Mouse (Mus musculus) C2C12 (cell line): ENCODE results near the gene Pygl. TPM values are rescaled to one million over a fixed set of nuclear protein-coding genes. Genes with fewer than 3 reads are reported as not detected.

Source experiments
- H3K27me3 ChIP-seq: one replicate; pipeline ENCODE4 v1.6.1; 2011; ENCODE audit not compliant: control insufficient read depth, insufficient read depth, insufficient read length
- H3K36me3 ChIP-seq: one replicate; pipeline ENCODE4 v1.6.1; 2011; ENCODE audit not compliant: control insufficient read depth, insufficient read depth
- H3K4me3 ChIP-seq: one replicate; pipeline ENCODE4 v1.5.1; 2011; ENCODE audit warnings: mild to moderate bottlenecking, control low read depth; ENCODE audit not compliant: poor library complexity, insufficient read depth, severe bottlenecking
- H3K79me2 ChIP-seq: one replicate; pipeline ENCODE4 v1.6.1; 2011; ENCODE audit not compliant: control insufficient read depth, insufficient read depth
- H3K79me3 ChIP-seq: one replicate; pipeline ENCODE4 v1.6.1; 2011; ENCODE audit warnings: low read depth, control low read depth
- H3ac ChIP-seq: one replicate; pipeline ENCODE3; 2011; ENCODE audit warnings: low read depth; ENCODE audit not compliant: control insufficient read depth, insufficient read length
- CEBPB ChIP-seq: IDR thresholded peaks from one replicate; pipeline ENCODE4 v1.6.1; 2011; ENCODE audit warnings: low read depth, mild to moderate bottlenecking, control low read depth, moderate library complexity
- CTCF ChIP-seq: IDR thresholded peaks from one replicate; pipeline ENCODE4 v1.5.1; 2011; ENCODE audit not compliant: control insufficient read depth, insufficient read depth, insufficient read length
- FOSL1 ChIP-seq: IDR thresholded peaks from one replicate; pipeline ENCODE4 v1.8.0; 2011; ENCODE audit warnings: mild to moderate bottlenecking, low read length; ENCODE audit not compliant: poor library complexity, insufficient read depth, severe bottlenecking
- MAX ChIP-seq: IDR thresholded peaks from one replicate; pipeline ENCODE4 v1.6.1; 2011; ENCODE audit warnings: mild to moderate bottlenecking, control low read depth
- MYOD1 ChIP-seq: IDR thresholded peaks from one replicate; pipeline ENCODE4 v1.6.1; 2011; ENCODE audit warnings: low read depth; ENCODE audit not compliant: control insufficient read depth, insufficient read length
- MYOG ChIP-seq: IDR thresholded peaks from one replicate; pipeline ENCODE4 v1.6.1; 2011; ENCODE audit not compliant: control insufficient read depth, insufficient read length; ENCODE audit errors: extremely low read depth
- USF1 ChIP-seq: IDR thresholded peaks from one replicate; pipeline ENCODE4 v1.6.1; 2011; ENCODE audit warnings: low read depth, mild to moderate bottlenecking, control low read depth, moderate library complexity
- polyA plus RNA-seq: library from polyadenylated mRNA; unstranded; fragments of >200 nt; fragmentation: generic; extraction: Trizol; gene quantifications from one replicate; pipeline ENCODE4 v1.2.1, GENCODE M21; 2012; ENCODE audit warnings: missing spikeins

Gene Pygl
- polyA plus RNA-seq, 1 experiment: not detected

GRCm38 (mm10) chr12:70247683-70248474, 16.6 kb upstream of the Pygl start:
- H3K27me3 ChIP-seq: peaks cover 53% of the 10 kb centered on the region
- H3K79me2 ChIP-seq: no peaks in the 10 kb centered on the region
- no peak overlapping the region for H3K4me3 ChIP-seq
- H3ac ChIP-seq: no peak overlapping the region
- no peaks in the 10 kb centered on the region for H3K36me3 ChIP-seq
- TF ChIP-seq MAX: no peak
- TF ChIP-seq MYOG: no peak
- TF ChIP-seq CTCF: no peak
- TF ChIP-seq FOSL1: no peak
- TF ChIP-seq CEBPB: no peak
- TF ChIP-seq MYOD1: no peak
- no peak for TF ChIP-seq USF1
- no peaks in the 10 kb centered on the region for H3K79me3 ChIP-seq

GRCm38 (mm10) chr12:70242550-70242949, 11.3 kb upstream of the Pygl start:
- Histone ChIP-seq H3K79me3 (no peaks in the 10 kb centered on the region), H3K4me3 (no peak overlapping the region), H3ac (no peak overlapping the region), H3K27me3 (peaks cover 33% of the 10 kb centered on the region), H3K36me3 (no peaks in the 10 kb centered on the region), H3K79me2 (no peaks in the 10 kb centered on the region)
- TF ChIP-seq CEBPB (no peak), CTCF (no peak), MAX (no peak)

- no peaks in the 10 kb centered on the region for H3K79me3 ChIP-seq
These were observed 8.5 kb upstream of the Pygl start for GRCm38 (mm10) chr12:70239741-70240140.

GRCm38 (mm10) chr12:70238604-70239003, 7.3 kb upstream of the Pygl start:
- H3K79me2 ChIP-seq: no peaks in the 10 kb centered on the region
- H3K27me3 ChIP-seq: peaks cover 13% of the 10 kb centered on the region
- no peaks in the 10 kb centered on the region for H3K36me3 ChIP-seq
- no peak overlapping the region for H3K4me3 ChIP-seq
- no peak for TF ChIP-seq USF1
- TF ChIP-seq CEBPB: no peak
- TF ChIP-seq MYOG: no peak
- TF ChIP-seq MYOD1: no peak
- no peak for TF ChIP-seq CTCF
- TF ChIP-seq MAX: no peak
- no peak for TF ChIP-seq FOSL1
- H3K79me3 ChIP-seq: no peaks in the 10 kb centered on the region
- H3ac ChIP-seq: no peak overlapping the region

More at GRCm38 (mm10) chr12:70239741-70240140, 8.5 kb upstream of the Pygl start:
- no peak overlapping the region for H3K4me3 ChIP-seq
- peaks cover 18% of the 10 kb centered on the region for H3K27me3 ChIP-seq
- no peaks in the 10 kb centered on the region for H3K36me3 ChIP-seq
- no peak for TF ChIP-seq MYOG
- no peak for TF ChIP-seq CTCF
- TF ChIP-seq USF1: no peak
- no peak for TF ChIP-seq MYOD1
- no peak for TF ChIP-seq FOSL1
- no peak for TF ChIP-seq MAX
- TF ChIP-seq CEBPB: no peak
- H3K79me2 ChIP-seq: no peaks in the 10 kb centered on the region
- H3ac ChIP-seq: no peak overlapping the region

- Histone ChIP-seq H3K79me2 (no peaks in the 10 kb centered on the region), H3K4me3 (no peak overlapping the region), H3ac (no peak overlapping the region), H3K27me3 (peaks cover 6% of the 10 kb centered on the region), H3K36me3 (no peaks in the 10 kb centered on the region), H3K79me3 (no peaks in the 10 kb centered on the region)
- TF ChIP-seq CTCF (peak; percentile 24), FOSL1 (no peak), CEBPB (no peak), MYOD1 (no peak)
These were observed 3.7 kb upstream of the Pygl start for GRCm38 (mm10) chr12:70234938-70235484.

- TF ChIP-seq CEBPB (no peak), MYOG (no peak), CTCF (no peak), MAX (no peak), MYOD1 (no peak), USF1 (no peak), FOSL1 (no peak)
- H3K79me2 ChIP-seq: no peaks in the 10 kb centered on the region
- no peaks in the 10 kb centered on the region for H3K36me3 ChIP-seq
- H3K27me3 ChIP-seq: peaks cover 6% of the 10 kb centered on the region
- H3ac ChIP-seq: no peak overlapping the region
- H3K79me3 ChIP-seq: no peaks in the 10 kb centered on the region
- H3K4me3 ChIP-seq: no peak overlapping the region
These were observed 3.1 kb upstream of the Pygl start for GRCm38 (mm10) chr12:70234411-70234810.
